Comparison of ENCODE assay signal across 9 mouse cellular contexts in genomic region chr2:105126691-105127530, GRCm38 (mm10). TPM values are rescaled to one million over a fixed set of nuclear protein-coding genes. Genes with fewer than 3 reads are reported as not detected.
A peak's percentile ranks its signal among the peaks of the same experiment; 100 is the strongest.
DNase-seq lines count a peak whose midpoint lies in the region; ATAC-seq and TF ChIP-seq lines count a peak whose summit lies in the region.
"Had no signal": no experiment of that assay in that cellular context is flagged by ENCODE, and none has a peak within 500 bp of the region (broad histone marks: within the 10 kb centered on the region; RNA-seq: fewer than 3 reads in every experiment).

No protein-coding gene starts in this region.

- 1% methylated on average over 82 of the region's 92 CpGs for WGBS in embryonic facial prominence, embryonic 11.5 days
- WGBS in hindbrain, postnatal 0 days, result under 1% methylated on average over 78 of the region's 92 CpGs
- under 1% methylated on average over 84 of the region's 92 CpGs for WGBS in liver, embryonic 16.5 days (ENCODE audit: insufficient replicate concordance)

- H3K4me2 ChIP-seq in embryonic facial prominence, embryonic 11.5 days (ENCODE audit: low read depth, low read length), result peak overlapping the region; percentile 31
- H3K4me2 ChIP-seq in hindbrain, postnatal 0 days (ENCODE audit: low read depth, low read length), result peak overlapping the region; percentile 33; the same call in 1 of the 2 replicates
- peak overlapping the region; percentile 43 for H3K4me2 ChIP-seq in liver, embryonic 16.5 days (ENCODE audit: low read depth, low read length)

- no peaks in the 10 kb centered on the region for H3K9me3 ChIP-seq in embryonic facial prominence, embryonic 11.5 days (replicated peaks; ENCODE audit: control insufficient read depth, low read length)
- no peaks in the 10 kb centered on the region for H3K9me3 ChIP-seq in hindbrain, postnatal 0 days (ENCODE audit: low read length)
- no peaks in the 10 kb centered on the region for H3K9me3 ChIP-seq in liver, embryonic 16.5 days (replicated peaks; ENCODE audit: control insufficient read depth, low read length)

- TF ChIP-seq CTCF in hindbrain, postnatal 0 days (IDR thresholded peaks at IDR 0.05; ENCODE audit: low read depth), result no peak

- H3K9ac ChIP-seq in embryonic facial prominence, embryonic 11.5 days (replicated peaks; ENCODE audit: low read length), result no peak overlapping the region
- no peak overlapping the region for H3K9ac ChIP-seq in hindbrain, postnatal 0 days (replicated peaks; ENCODE audit: low read length)
- no peak overlapping the region for H3K9ac ChIP-seq in liver, embryonic 16.5 days (ENCODE audit: low read depth, low read length)

- peaks cover 7% of the 10 kb centered on the region for H3K4me1 ChIP-seq in embryonic facial prominence, embryonic 11.5 days (ENCODE audit: control insufficient read depth, insufficient read depth, low read length)
- H3K4me1 ChIP-seq in hindbrain, postnatal 0 days (ENCODE audit: insufficient read depth, low read length), result no peaks in the 10 kb centered on the region
- no peaks in the 10 kb centered on the region; the same call in 1 of the 2 replicates for H3K4me1 ChIP-seq in liver, embryonic 16.5 days (ENCODE audit: control insufficient read depth, low read depth, low read length)

- peak overlapping the region; percentile 21 for H3K4me3 ChIP-seq in embryonic facial prominence, embryonic 11.5 days (ENCODE audit: low read depth, low read length)
- H3K4me3 ChIP-seq in hindbrain, postnatal 0 days (ENCODE audit: low read length), result peak overlapping the region; percentile 11; the same call in 1 of the 2 replicates
- peak overlapping the region; percentile 42 for H3K4me3 ChIP-seq in liver, embryonic 16.5 days (ENCODE audit: low read depth, low read length)

- H3K27me3 ChIP-seq in embryonic facial prominence, embryonic 11.5 days (ENCODE audit: control insufficient read depth, insufficient read depth, low read length), result peaks cover 87% of the 10 kb centered on the region
- H3K27me3 ChIP-seq in hindbrain, postnatal 0 days (ENCODE audit: insufficient read depth, low read length), result peaks cover 91% of the 10 kb centered on the region
- H3K27me3 ChIP-seq in liver, embryonic 16.5 days (ENCODE audit: control insufficient read depth, insufficient read depth, low read depth, low read length), result peaks cover 99% of the 10 kb centered on the region

- H3K27ac ChIP-seq in embryonic facial prominence, embryonic 11.5 days (replicated peaks; ENCODE audit: low read depth, low read length), result no peak overlapping the region
- no peak overlapping the region for H3K27ac ChIP-seq in hindbrain, postnatal 0 days
- H3K27ac ChIP-seq in liver, embryonic 16.5 days (ENCODE audit: low read length), result no peak overlapping the region

- DNase-seq in adrenal gland, postnatal 14 days, result peak; percentile 24
- DNase-seq in adrenal gland, adult 8-10 months, result no peak
- DNase-seq in embryonic facial prominence, embryonic 11.5 days (ENCODE audit: low spot score), result no peak
- no peak for DNase-seq in hindbrain, postnatal 0 days (ENCODE audit: low spot score)
- DNase-seq in thymus, postnatal 25 days, result no peak
- no peak for DNase-seq in Muller cell, postnatal 12 days (ENCODE audit: inconsistent ontology term)

- H3K36me3 ChIP-seq in embryonic facial prominence, embryonic 11.5 days (replicated peaks; ENCODE audit: control insufficient read depth, insufficient read depth, low read depth, low read length), result no peaks in the 10 kb centered on the region
- no peaks in the 10 kb centered on the region for H3K36me3 ChIP-seq in hindbrain, postnatal 0 days (ENCODE audit: insufficient read depth, low read length)
- no peaks in the 10 kb centered on the region for H3K36me3 ChIP-seq in liver, embryonic 16.5 days (ENCODE audit: control insufficient read depth, insufficient read depth)

- ATAC-seq in embryonic facial prominence, embryonic 11.5 days (replicated peaks; ENCODE audit: insufficient number of reproducible peaks, low FRiP score, low TSS enrichment, low read depth), result no peak
- no peak for ATAC-seq in hindbrain, postnatal 0 days
- ATAC-seq in liver, embryonic 16.5 days (ENCODE audit: low read depth), result 0 out of 2 replicates have a peak, but pooled peaks have one; percentile 13
- no peak for ATAC-seq in activated CD4-positive, CD25-positive, alpha-beta regulatory T cell, adult 4 months

RNA-seq across cellular contexts. Expression of gene Wt1, which starts 0.6 kb away (rescaled TPM):
- 2.7 and 3.2 TPM in 2 replicates for total RNA-seq in adrenal gland, postnatal 14 days (2021)
- 1 to 10 TPM; 1.1 to 3.2 (median 2.5) TPM for total RNA-seq in adrenal gland, adult 8-10 months (2022)
- 0.40 and 0.58 TPM in 2 replicates for polyA plus RNA-seq in embryonic facial prominence, embryonic 11.5 days (2014; fragmentation: Nextera tagmentation; extraction: Ambion mirVana)
- total RNA-seq in hindbrain, postnatal 0 days (2014; rRNA removed), result 0.32 and 1.9 TPM in 2 replicates
- 0.55 and 0.56 TPM in 2 replicates for polyA plus RNA-seq in hindbrain, postnatal 0 days (2015; fragmentation: Nextera tagmentation; extraction: Ambion mirVana)
- polyA plus RNA-seq in liver, embryonic 16.5 days (2015; fragmentation: Nextera tagmentation; extraction: Ambion mirVana), result 0.89 and 1.1 TPM in 2 replicates
- not detected for polyA plus RNA-seq in activated CD4-positive, CD25-positive, alpha-beta regulatory T cell, adult 4 months (2017; shearing (Covaris generic))
- total RNA-seq: common myeloid progenitor, adult 5-6 weeks had no signal

RNA-seq across cellular contexts. Expression of gene Gm11060, which starts 35.1 kb away (rescaled TPM):
- total RNA-seq in adrenal gland, postnatal 14 days (2021), result not detected in 2 replicates
- not detected for total RNA-seq in adrenal gland, adult 8-10 months (2022)
- not detected in 2 replicates for polyA plus RNA-seq in embryonic facial prominence, embryonic 11.5 days (2014; fragmentation: Nextera tagmentation; extraction: Ambion mirVana)
- total RNA-seq in hindbrain, postnatal 0 days (2014; rRNA removed), result not detected in 2 replicates
- not detected in 2 replicates for polyA plus RNA-seq in hindbrain, postnatal 0 days (2015; fragmentation: Nextera tagmentation; extraction: Ambion mirVana)
- not detected in 2 replicates for polyA plus RNA-seq in liver, embryonic 16.5 days (2015; fragmentation: Nextera tagmentation; extraction: Ambion mirVana)
- not detected for polyA plus RNA-seq in activated CD4-positive, CD25-positive, alpha-beta regulatory T cell, adult 4 months (2017; shearing (Covaris generic))
- total RNA-seq: common myeloid progenitor, adult 5-6 weeks had no signal
